Mouse (Mus musculus): ENCODE results near the gene Lrrc25.
"Not testable (repeated sequence)": the region's sequence is repeated elsewhere in the genome, so short reads cannot be mapped to it uniquely, and the experiment has no call there.

Gene Lrrc25

GRCm38 (mm10) chr8:70615894-70616293, at the start of gene Lrrc25:
Gene Lrrc25, plus strand, starts transcription at chr8:70616155.
- in situ Hi-C loops (cut with MboI; ENCODE audit: low sequenced_read_pairs): no loop called here

- in situ Hi-C loops (cut with MboI; ENCODE audit: low sequenced_read_pairs): no loop called here
These were observed 45.6 kb upstream of the Lrrc25 start for GRCm38 (mm10) chr8:70570360-70570759.

GRCm38 (mm10) chr8:70570990-70571389, 45.0 kb upstream of the Lrrc25 start:
- in situ Hi-C loops (cut with MboI; ENCODE audit: low sequenced_read_pairs): no loop called here

- in situ Hi-C loops (cut with MboI; ENCODE audit: low sequenced_read_pairs): no loop called here
These were observed 41.7 kb upstream of the Lrrc25 start for GRCm38 (mm10) chr8:70574302-70574701.

GRCm38 (mm10) chr8:70574915-70575314, 41.0 kb upstream of the Lrrc25 start:
- in situ Hi-C loops (cut with MboI; ENCODE audit: low sequenced_read_pairs): no loop called here

GRCm38 (mm10) chr8:70577207-70577606, 38.7 kb upstream of the Lrrc25 start:
- in situ Hi-C loops (cut with MboI; ENCODE audit: low sequenced_read_pairs): no loop called here

- in situ Hi-C loops (cut with MboI; ENCODE audit: low sequenced_read_pairs): no loop called here
These were observed 32.2 kb upstream of the Lrrc25 start for GRCm38 (mm10) chr8:70583476-70584387.

GRCm38 (mm10) chr8:70584606-70585257, 31.2 kb upstream of the Lrrc25 start:
- in situ Hi-C loops (cut with MboI; ENCODE audit: low sequenced_read_pairs): no loop called here

- in situ Hi-C loops (cut with MboI; ENCODE audit: low sequenced_read_pairs): no loop called here
These were observed 30.7 kb upstream of the Lrrc25 start for GRCm38 (mm10) chr8:70585258-70585652.

- in situ Hi-C loops (cut with MboI; ENCODE audit: low sequenced_read_pairs): not testable (repeated sequence)
These were observed 28.0 kb upstream of the Lrrc25 start for GRCm38 (mm10) chr8:70587955-70588354.

GRCm38 (mm10) chr8:70591569-70591968, 24.4 kb upstream of the Lrrc25 start:
- in situ Hi-C loops (cut with MboI; ENCODE audit: low sequenced_read_pairs): no loop called here

- in situ Hi-C loops (cut with MboI; ENCODE audit: low sequenced_read_pairs): no loop called here
These were observed 22.8 kb upstream of the Lrrc25 start for GRCm38 (mm10) chr8:70593173-70593572.

- in situ Hi-C loops (cut with MboI; ENCODE audit: low sequenced_read_pairs): no loop called here
These were observed 21.9 kb upstream of the Lrrc25 start, which contains the start of gene Isyna1 for GRCm38 (mm10) chr8:70593961-70594609. Gene Isyna1, plus strand, starts transcription at chr8:70594373.

GRCm38 (mm10) chr8:70594621-70595564, 21.1 kb upstream of the Lrrc25 start:
- in situ Hi-C loops (cut with MboI; ENCODE audit: low sequenced_read_pairs): no loop called here

GRCm38 (mm10) chr8:70595811-70596210, 20.1 kb upstream of the Lrrc25 start:
- in situ Hi-C loops (cut with MboI; ENCODE audit: low sequenced_read_pairs): no loop called here

GRCm38 (mm10) chr8:70596216-70596615, 19.7 kb upstream of the Lrrc25 start:
- in situ Hi-C loops (cut with MboI; ENCODE audit: low sequenced_read_pairs): no loop called here

GRCm38 (mm10) chr8:70596775-70597416, 19.1 kb upstream of the Lrrc25 start:
- in situ Hi-C loops (cut with MboI; ENCODE audit: low sequenced_read_pairs): no loop called here

GRCm38 (mm10) chr8:70597417-70598272, 18.3 kb upstream of the Lrrc25 start:
- in situ Hi-C loops (cut with MboI; ENCODE audit: low sequenced_read_pairs): no loop called here

GRCm38 (mm10) chr8:70598283-70598682, 17.7 kb upstream of the Lrrc25 start:
- in situ Hi-C loops (cut with MboI; ENCODE audit: low sequenced_read_pairs): no loop called here
